Mouse (Mus musculus) kidney, postnatal 0 days (tissue): ENCODE results near the gene Patj. TPM values are rescaled to one million over a fixed set of nuclear protein-coding genes. Genes with fewer than 3 reads are reported as not detected.

Source experiments
- ATAC-seq: fragments of 200-750 bp; cut with Nextera tagmentation; replicated peaks from 2 replicates; pipeline ENCODE4 v1.8.0; 2017; ENCODE audit warnings: low read depth, moderate number of reproducible peaks, moderate TSS enrichment, moderate library complexity; ENCODE audit not compliant: low FRiP score
- DNase-seq: peaks from one replicate; pipeline ENCODE4 v3.0.0-alpha.2; 2016; ENCODE audit warnings: low spot score
- H3K27ac ChIP-seq: fragments of 300-500 bp; sonication (generic); 2 replicates; pipeline ENCODE4 v1.5.1; 2014; ENCODE audit warnings: mild to moderate bottlenecking
- H3K27me3 ChIP-seq: fragments of 300-500 bp; sonication (generic); 2 replicates; pipeline ENCODE4 v1.6.1; 2014; ENCODE audit warnings: low read length, mixed read lengths; ENCODE audit not compliant: insufficient read depth
- H3K36me3 ChIP-seq: fragments of 300-500 bp; sonication (generic); 2 replicates; pipeline ENCODE4 v1.6.1; 2014; ENCODE audit warnings: low read length, mixed read lengths; ENCODE audit not compliant: insufficient read depth
- H3K4me1 ChIP-seq: fragments of 300-500 bp; sonication (generic); replicated peaks from 2 replicates; pipeline ENCODE4 v1.6.1; 2014; ENCODE audit warnings: antibody characterized with exemption, low read length, mixed read lengths; ENCODE audit not compliant: insufficient read depth
- H3K4me2 ChIP-seq: fragments of 300-500 bp; sonication (generic); 2 replicates; pipeline ENCODE4 v1.6.1; 2014; ENCODE audit warnings: mild to moderate bottlenecking, low read length, moderate library complexity, mixed read lengths
- H3K4me3 ChIP-seq: fragments of 300-500 bp; sonication (generic); replicated peaks from 2 replicates; pipeline ENCODE4 v1.5.1; 2014; ENCODE audit warnings: low read depth, low read length
- H3K9ac ChIP-seq: fragments of 300-500 bp; sonication (generic); 2 replicates; pipeline ENCODE4 v1.6.1; 2014; ENCODE audit warnings: low read depth, low read length
- H3K9me3 ChIP-seq: fragments of 300-500 bp; sonication (generic); replicated peaks from 2 replicates; pipeline ENCODE4 v1.6.1; 2016; ENCODE audit warnings: low read length, inconsistent platforms, mixed read lengths
- CTCF ChIP-seq: IDR thresholded peaks from 2 replicates; pipeline ENCODE4 v1.5.1; 2016; ENCODE audit warnings: antibody characterized with exemption, low read depth, mild to moderate bottlenecking, moderate library complexity
- WGBS: fragments of 180-500 bp; shearing (Covaris S2); extraction: QIAGEN DNeasy Blood & Tissue Kit; methylation state at CpG from one replicate; pipeline ENCODE4 v1.1.7; 2014; 5-methylcytosine and 5-hydroxymethylcytosine counted together
- polyA plus RNA-seq: library from polyadenylated mRNA; unstranded; fragments of >200 nt; fragmentation: Nextera tagmentation; extraction: Ambion mirVana; gene quantifications from 2 replicates; pipeline ENCODE4 v1.2.1, GENCODE M21; 2015

The Patj gene
- polyA plus RNA-seq, 1 experiment from 2014 or later = 15.2 TPM

DNA sequence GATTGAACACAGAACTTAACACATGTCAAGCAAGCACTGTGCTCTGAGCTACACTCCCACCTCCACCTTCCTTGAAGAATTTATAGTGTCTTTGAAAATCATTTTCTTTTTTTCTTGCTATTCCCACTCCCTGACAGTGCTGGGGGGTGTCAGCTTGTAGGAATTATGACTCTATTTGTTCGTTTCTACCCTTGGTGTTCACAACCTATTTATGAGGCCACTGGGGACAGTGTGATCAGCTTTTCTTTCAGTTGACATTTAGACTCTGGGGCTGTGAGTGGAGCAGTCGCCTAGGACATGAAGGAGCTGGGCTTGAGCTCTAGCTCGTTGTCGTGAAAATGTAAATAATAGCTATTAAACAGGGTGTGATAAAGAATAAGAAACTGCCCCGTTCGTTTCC is 203.8 kb downstream of the Patj start:
- Histone ChIP-seq H3K36me3 (no peaks in the 10 kb centered on the region), H3K4me2 (no peak overlapping the region), H3K27me3 (no peaks in the 10 kb centered on the region), H3K9ac (no peak overlapping the region), H3K4me3 (no peak overlapping the region), H3K4me1 (no peaks in the 10 kb centered on the region), H3K27ac (no peak overlapping the region), H3K9me3 (no peaks in the 10 kb centered on the region)
- TF ChIP-seq CTCF = no peak
- WGBS = 31% methylated on average over 6 of the region's 6 CpGs
- peak; percentile 22 for DNase-seq
- no peak for ATAC-seq

DNA sequence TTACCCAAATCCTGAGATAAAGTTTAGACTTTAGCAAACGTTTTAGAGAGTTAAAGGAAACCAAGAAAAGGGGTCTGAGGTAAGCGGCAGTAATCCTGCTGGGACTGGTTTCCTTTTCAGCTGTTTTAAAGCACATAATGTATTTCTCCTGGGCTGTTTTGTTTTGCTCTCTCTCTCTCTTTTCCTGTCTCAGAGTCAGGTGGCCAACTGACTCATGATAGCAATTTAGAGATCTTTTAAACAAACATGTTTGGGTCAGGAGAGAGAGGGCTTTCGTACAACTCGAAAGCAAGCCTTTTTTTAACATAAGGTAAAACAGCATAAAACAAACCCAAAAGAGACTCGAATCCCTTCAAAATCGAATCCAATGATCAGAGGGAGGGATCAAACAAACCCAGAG is 207.5 kb downstream of the Patj start:
- Histone ChIP-seq H3K9me3 (no peaks in the 10 kb centered on the region), H3K27ac (peak overlapping the region; percentile 21; the same call in 1 of the 2 replicates), H3K9ac (no peak overlapping the region), H3K4me3 (no peak overlapping the region), H3K4me1 (no peaks in the 10 kb centered on the region), H3K36me3 (no peaks in the 10 kb centered on the region), H3K27me3 (no peaks in the 10 kb centered on the region), H3K4me2 (no peak overlapping the region)
- 53% methylated on average over 6 of the region's 6 CpGs for WGBS
- DNase-seq = no peak
- ATAC-seq = no peak
- no peak for TF ChIP-seq CTCF

DNA sequence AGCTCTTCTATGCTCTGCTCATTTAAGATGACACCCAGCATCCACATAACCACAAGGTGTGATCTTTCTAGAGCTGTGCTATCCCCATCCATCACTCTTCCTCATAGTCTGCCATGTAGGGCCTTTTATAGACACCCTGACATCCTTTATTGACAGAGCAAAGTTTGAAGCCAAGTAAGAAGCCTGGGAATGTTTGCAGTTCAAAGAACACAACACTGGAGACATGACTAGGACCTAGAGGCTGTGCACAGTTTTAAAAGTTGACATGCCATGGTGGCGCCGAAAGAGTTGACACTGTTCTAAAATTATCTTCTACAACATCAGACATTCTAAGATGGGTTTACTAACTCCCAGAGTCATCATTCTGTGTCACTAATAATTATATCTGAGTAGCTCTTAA is 214.9 kb downstream of the Patj start:
- no peak for DNase-seq
- Histone ChIP-seq H3K4me1 (no peaks in the 10 kb centered on the region), H3K9me3 (no peaks in the 10 kb centered on the region), H3K9ac (no peak overlapping the region), H3K4me2 (no peak overlapping the region), H3K36me3 (no peaks in the 10 kb centered on the region), H3K27me3 (no peaks in the 10 kb centered on the region), H3K27ac (no peak overlapping the region), H3K4me3 (no peak overlapping the region)
- no peak for TF ChIP-seq CTCF
- 91% methylated on average over 2 of the region's 2 CpGs for WGBS
- no peak for ATAC-seq

DNA sequence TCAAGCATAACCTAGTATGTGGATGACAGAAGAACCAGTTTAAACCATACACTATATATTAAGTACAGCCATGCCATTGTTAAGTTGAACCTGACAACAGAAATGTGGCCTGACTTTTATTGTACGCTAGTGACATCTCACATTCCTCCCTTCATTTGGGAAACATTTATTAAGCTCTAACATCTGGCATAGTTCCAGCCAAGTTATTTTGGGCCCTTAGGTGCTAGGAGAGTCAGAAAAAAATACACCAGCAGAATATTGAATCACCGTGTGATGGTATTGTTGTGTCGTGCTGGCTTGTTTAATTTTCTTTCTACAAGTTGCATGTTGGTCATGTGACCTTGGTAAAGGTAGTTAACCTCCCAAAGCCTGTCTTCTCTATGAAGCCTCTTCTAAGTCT is 218.8 kb downstream of the Patj start:
- TF ChIP-seq CTCF = no peak
- H3K9ac ChIP-seq = no peak overlapping the region
- no peak for ATAC-seq
- H3K4me2 ChIP-seq = no peak overlapping the region
- no peaks in the 10 kb centered on the region for H3K9me3 ChIP-seq
- no peaks in the 10 kb centered on the region for H3K4me1 ChIP-seq
- no peaks in the 10 kb centered on the region for H3K27me3 ChIP-seq
- H3K4me3 ChIP-seq = no peak overlapping the region
- DNase-seq = no peak
- H3K36me3 ChIP-seq = no peaks in the 10 kb centered on the region
- H3K27ac ChIP-seq = no peak overlapping the region
- WGBS = 60% methylated on average over 3 of the region's 3 CpGs

DNA sequence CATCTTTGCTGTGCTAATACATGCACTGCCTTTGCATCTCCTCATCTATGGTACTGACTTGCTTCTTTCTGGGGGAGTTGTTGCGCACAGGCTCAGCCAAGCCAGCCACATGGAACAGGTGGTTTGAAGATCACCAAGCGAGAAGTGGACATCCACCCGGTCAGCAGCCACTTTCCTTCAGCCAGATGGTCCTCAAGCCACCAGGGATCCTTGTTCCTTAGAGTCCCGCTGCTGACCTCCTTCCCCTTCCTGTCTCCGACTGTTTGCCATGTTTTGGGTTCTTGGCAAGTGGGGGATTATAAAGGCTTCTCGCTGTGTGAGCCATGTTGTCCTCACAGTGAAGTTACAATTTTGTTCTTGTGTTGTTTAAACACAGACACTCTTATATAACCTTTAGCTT is 223.6 kb downstream of the Patj start:
- Histone ChIP-seq H3K9me3 (no peaks in the 10 kb centered on the region), H3K4me2 (no peak overlapping the region), H3K4me1 (no peaks in the 10 kb centered on the region), H3K4me3 (no peak overlapping the region), H3K9ac (no peak overlapping the region), H3K27me3 (no peaks in the 10 kb centered on the region), H3K36me3 (no peaks in the 10 kb centered on the region), H3K27ac (no peak overlapping the region)
- TF ChIP-seq CTCF = no peak
- DNase-seq (no peak), ATAC-seq (no peak)
- 80% methylated on average over 6 of the region's 6 CpGs for WGBS

DNA sequence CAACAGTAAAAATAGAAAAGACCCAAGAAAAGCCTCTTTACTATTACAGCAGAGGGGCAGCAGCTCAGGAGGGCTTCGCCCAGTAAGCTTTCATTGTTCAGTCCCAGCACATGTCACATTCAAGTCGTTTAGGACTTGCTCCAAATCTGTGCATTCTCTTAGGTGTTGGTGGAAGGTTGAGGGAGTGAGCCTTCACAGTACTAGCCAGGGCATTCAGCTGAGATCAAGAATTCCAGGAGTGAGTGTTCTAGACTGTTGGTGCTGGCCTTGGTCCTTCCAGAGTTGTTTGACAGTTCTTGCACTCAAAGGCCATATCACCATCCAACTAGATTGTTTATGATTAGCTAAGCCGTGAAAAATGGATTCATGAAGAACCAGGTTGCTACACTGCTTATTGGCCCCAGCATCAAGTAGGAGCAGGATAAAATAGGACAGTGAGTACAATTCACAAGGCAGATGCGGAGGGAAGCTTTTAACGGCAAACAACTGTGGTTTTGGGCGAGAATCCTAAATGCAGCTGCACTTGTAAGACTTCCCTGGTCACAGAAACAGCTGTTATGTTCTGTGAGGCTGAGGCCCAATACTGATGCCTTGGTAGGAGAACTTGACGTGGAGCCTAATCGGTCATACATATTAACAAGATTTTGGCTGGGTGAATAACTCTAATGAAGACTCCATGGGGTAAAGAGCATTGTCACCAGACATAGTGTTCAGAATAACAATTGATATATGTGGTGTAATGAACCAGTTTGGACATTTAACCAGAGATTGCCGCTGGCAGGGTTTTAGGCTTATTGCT is 225.6 kb downstream of the Patj start:
- H3K4me2 ChIP-seq = no peak overlapping the region
- 86% methylated on average over 9 of the region's 9 CpGs for WGBS
- no peaks in the 10 kb centered on the region for H3K4me1 ChIP-seq
- no peak overlapping the region for H3K27ac ChIP-seq
- DNase-seq (no peak), ATAC-seq (no peak)
- no peak overlapping the region for H3K4me3 ChIP-seq
- TF ChIP-seq CTCF = no peak
- H3K36me3 ChIP-seq = no peaks in the 10 kb centered on the region
- no peak overlapping the region for H3K9ac ChIP-seq
- H3K9me3 ChIP-seq = no peaks in the 10 kb centered on the region
- H3K27me3 ChIP-seq = no peaks in the 10 kb centered on the region

DNA sequence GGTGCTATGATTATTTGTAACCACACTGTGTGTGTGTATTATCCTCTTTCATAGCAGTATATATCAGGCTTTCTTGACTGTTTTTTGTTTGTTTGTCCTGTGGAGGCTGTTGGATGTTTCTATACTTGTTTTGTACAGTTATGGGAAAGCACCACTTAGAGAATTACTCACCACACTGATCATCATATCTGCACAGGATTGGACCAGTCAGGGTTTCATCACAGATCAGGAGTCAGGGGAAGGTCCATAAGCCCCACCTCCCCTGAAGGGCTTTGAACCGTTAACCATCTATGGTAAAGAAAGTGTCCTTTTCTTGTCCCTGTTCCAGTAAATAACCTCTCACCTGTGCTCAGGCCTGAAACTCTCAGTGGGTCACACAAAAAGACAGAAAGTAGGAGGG is 226.6 kb downstream of the Patj start:
- TF ChIP-seq CTCF = no peak

More for the DNA sequence above, 226.6 kb downstream of the Patj start:
- 50% methylated on average over 1 of the region's 1 CpGs for whole genome bisulfite sequencing
- no peak overlapping the region for H3K4me3 ChIP-seq
- no peak for ATAC-seq
- no peak overlapping the region for H3K4me2 ChIP-seq
- H3K27me3 ChIP-seq = no peaks in the 10 kb centered on the region
- H3K4me1 ChIP-seq = no peaks in the 10 kb centered on the region
- DNase-seq = no peak
- H3K36me3 ChIP-seq = no peaks in the 10 kb centered on the region
- no peaks in the 10 kb centered on the region for H3K9me3 ChIP-seq
- no peak overlapping the region for H3K27ac ChIP-seq
- no peak overlapping the region for H3K9ac ChIP-seq
